Mouse (Mus musculus) layer of hippocampus, adult 9-11 months (tissue): ENCODE results near the gene Socs3.
A peak's percentile ranks its signal among the peaks of the same experiment; 100 is the strongest.

Experiments
- DNase-seq: peaks from one replicate; pipeline ENCODE4 v3.0.0; 2022

Socs3 gene

DNA sequence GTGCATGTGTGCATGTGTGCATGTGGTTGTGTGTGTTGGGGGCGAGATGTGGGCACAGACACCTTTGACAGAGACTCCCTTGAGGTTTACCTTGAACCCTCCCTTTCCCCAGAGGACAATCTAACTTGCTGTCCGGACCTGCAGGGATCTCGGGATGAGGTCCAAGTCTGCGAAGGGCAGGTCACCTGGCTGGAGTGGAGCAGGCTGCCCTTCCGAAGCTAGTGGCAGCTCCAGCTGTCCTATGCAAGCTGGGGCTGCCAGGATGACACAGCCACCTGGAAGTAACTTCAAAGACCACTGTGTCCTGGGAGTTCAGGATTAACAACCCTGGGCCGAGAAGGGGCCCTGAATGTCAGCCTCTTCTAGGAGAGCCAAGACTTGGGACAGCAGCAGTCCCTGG lies 18.5 kb downstream of the Socs3 start:
- DNase-seq, result no peak

DNA sequence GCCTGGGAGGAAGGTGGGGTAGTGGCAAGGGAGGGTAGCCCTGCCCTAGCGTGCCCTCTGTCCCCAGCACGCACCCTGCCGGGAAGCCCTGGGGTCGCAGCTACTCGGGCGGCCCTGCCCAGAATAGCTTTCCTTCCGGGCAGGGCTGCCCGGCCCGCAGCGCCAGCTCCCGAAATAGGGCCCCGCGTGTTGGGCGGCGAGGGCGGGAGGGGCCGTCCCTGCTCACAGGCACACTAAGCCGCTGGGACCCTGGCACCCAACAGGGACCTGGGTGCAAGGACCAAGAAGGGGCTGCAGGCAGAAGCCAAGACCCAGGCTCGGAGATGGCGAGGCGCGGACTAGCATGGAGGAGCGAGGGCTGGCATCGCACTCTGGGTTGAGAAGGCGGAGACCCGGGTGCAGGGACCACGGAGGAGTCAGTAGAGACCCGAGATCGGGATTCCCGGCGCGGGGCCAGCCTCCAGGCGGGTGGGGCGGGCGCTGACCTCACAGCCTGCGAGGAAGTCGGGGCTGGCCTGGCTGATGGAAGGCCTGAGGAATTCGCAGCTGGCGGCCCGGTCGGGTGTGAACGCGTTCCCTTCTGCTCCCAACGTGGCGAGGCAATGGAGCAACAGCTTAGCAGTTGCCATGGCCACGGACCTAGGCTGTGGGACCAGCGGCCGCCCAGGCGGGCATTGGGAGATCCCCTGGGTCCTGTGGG lies 20.3 kb downstream of the Socs3 start:
- DNase-seq, result peak; percentile 19

DNA sequence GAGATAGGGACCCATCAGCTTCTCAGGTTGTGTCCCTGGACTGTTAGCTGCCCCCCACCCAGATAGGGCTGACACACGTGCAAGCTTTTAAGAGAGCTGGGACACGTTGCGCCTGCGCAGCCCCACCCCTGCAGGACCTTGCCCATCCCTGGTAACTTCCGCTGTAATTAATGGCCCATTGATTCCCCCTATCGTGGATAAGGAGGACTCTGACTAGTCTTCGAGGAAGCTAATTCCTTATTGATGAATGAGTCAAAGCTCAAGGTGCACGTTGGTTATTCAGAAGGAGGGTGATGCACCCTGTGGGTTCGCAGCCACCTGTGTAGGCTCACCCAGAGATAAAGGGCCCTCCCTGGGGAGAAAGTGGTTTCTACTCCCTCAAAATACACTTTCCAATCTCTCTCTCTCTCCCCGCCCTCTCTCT lies 22.8 kb downstream of the Socs3 start:
- no peak for DNase-seq

DNA sequence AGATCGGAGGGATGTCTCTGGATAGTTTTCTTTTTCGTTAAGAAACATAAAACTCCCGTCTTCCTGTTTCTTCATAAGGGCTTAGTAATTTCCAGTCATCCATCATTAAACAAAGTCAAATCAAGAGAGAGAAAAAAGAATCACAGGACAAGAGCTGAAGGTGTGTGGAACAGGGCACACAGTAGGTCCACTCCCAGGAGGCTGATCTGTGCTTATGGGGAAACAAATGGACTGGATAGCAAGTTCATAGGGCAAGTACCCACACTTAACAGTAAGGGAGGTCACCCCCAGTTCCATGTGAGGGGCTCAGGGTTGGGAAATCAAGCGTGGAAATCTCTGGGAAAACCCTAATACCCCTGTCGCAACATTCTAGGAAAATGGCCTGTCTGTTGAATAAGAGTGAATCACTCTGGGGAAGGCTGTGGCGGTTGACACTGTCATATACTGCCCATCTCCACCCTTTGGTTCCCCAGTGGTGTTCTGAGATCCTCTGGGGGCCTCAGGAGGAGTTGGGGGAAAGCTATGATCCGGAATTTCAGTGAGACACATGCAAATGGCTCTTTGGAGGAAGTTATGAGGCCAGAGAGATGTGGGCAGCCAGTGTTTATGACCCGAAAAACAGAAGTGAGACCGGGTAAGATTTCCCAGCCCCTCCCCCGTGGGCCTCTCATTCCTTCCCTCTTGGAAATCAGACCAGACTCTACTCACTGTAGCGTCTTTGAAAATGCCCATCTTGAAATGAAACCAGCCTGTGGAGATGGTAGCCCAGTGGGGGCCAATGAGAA lies 23.5 kb downstream of the Socs3 start:
- peak; percentile 57 for DNase-seq

DNA sequence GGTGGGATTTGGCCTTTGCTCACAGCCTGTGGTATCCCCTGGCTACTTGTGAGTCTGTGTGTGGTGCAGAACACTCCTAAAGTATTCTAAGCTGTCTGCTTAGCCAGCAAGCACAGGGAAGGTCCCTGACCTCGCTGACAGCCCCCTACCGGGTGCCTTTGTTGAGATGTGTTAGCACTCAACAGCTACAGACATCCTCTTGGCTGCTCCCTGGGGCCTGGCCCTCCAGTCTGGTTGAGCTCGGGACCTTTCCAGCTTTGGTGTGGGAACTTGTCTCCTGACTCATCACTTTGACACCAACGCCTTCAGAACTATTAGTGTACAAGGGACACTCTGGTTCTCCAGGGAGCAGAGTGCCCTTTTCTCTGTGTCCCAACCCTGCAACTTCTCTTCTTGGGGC lies 28.0 kb downstream of the Socs3 start:
- DNase-seq, result no peak

DNA sequence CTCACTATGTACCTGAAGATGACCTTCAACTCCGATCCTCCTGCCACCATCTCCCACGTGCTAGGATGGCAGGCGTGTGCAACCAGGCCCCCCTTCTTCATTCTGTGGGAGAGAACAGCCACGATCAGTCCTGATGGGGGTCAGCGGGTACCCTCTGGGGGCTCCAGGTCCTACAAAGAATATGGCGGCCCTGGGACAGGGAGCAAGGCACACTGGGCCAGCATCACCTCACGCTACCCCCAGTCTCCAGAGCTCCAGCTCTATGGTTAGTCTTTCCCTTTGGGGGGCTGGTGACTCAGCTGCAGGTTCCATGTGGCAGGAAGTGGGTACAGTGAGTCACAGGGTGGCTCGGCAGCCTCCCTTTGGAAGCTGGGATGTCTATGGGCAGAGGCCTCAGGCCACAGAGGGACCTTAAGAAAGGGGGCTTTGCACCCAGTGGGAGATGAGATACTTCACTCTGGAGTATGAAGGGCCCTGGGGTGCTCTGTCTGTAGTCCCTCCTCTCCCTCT lies 28.5 kb downstream of the Socs3 start:
- DNase-seq, result no peak

DNA sequence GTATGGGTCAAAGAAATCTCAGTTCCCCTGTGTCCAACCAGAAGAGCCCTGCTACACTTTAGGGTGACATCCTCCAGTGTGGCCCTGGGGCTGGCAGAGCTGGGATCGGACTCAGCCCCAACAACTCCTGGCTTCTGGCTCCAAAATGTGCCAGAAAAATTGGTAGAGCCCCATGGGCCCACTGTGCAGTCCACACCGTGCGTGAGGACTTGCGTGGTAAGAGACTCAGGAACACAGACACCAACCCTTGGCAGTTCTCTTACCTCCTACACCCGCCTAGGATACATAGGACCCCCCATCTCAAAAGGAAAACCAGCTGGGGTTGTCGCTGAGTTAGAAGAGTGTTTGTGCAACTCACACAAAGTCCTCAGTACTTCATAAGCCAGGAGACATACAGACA lies 29.0 kb downstream of the Socs3 start:
- no peak for DNase-seq

DNA sequence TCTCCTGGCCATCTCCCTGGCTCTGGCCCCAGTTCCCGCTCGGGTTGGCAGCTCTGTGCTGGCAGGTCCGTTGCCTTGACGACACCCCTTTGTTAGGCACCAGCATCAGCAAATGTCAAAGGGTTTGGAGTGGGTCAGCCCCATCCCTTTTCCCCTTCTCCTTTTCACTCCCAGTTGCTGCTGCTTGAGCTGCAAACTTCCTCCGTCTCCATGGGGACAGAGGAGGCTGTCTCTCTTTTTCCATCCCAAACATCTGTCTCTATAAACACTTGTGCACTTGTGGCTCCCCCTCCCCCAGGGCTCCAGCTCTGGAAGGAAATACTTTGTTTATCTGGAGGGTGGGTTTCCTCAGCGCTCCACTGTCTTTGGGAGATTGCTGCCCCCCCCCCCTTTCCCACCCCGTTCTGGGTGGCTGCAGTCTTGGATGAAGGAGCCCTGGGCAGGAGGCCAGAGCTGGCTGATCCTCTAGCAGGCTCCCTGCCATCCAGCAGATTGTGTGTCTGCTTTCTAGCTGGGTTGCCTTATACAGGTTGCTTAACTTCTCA lies 30.0 kb downstream of the Socs3 start:
- DNase-seq, result peak; percentile 73

DNA sequence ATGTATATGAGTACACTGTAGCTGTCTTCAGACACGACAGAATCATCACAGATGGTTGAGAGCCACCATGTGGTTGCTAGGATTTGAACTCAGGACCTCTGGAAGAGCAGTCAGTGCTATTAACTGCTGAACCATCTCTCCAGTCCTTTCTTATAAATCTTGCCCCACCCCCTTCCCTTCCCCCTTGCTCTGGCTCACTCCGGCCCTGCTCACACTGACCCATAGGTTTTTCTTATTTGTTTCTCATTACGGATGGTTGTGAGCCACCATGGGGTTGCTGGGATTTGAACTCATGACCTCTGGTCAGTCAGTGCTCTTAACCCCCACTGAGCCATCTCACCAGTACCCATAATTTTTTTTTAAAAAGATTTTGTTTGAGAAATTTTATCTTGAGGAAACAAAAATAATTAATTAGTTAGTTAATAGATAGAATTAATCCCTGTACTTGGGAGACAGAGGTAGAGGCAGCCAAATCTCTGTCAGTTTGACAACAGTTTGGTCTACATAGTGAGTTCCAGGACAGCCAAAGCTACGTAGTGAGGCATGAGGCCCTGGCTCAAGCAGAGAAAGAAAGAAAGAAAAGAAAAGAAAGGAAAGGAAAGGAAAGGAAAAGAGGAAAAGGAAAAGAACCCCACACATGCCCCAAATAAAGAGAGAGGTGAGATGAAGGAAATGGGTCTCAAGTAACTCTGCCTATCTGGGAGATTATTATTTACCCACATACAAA lies 30.7 kb downstream of the Socs3 start:
- no peak for DNase-seq

DNA sequence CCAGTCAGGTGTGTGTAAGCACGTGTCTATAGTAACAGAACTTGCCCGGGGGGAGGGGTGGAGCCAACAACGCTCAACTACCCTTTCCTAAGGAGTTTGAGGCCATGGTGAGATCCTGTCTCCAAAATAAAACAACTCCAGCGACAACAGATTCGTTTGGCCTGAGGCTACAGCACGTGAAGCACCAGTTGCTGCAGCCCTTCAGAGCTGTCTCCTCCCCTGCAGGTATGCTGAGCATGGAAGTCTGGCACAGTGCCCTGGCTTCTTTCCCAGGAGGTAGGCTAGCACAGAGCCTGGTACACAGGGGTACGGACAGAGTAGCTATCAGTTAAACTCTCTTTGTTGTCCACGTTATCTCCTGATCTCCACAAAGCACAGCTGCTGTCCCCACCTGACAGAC lies 33.6 kb downstream of the Socs3 start:
- no peak for DNase-seq

DNA sequence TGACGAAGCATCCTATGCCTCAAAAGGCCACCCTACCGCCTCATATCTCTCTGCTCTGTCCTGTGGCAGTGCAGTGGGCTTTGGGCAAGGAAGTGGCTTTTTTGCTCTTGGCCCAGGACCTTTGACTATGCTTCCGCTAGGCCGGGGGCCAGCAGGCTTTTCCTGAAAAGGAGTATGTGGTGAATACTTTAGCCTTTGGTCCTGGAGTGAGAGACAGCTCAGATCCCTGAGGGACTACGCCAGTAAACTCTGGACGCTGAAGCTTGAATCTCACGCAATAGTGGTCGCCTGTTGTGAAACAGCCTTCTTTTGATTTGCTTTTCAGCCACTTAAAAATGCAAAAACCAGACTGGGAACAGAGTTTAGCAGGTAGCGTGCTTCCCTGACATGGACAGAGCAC lies 34.2 kb downstream of the Socs3 start:
- no peak for DNase-seq

DNA sequence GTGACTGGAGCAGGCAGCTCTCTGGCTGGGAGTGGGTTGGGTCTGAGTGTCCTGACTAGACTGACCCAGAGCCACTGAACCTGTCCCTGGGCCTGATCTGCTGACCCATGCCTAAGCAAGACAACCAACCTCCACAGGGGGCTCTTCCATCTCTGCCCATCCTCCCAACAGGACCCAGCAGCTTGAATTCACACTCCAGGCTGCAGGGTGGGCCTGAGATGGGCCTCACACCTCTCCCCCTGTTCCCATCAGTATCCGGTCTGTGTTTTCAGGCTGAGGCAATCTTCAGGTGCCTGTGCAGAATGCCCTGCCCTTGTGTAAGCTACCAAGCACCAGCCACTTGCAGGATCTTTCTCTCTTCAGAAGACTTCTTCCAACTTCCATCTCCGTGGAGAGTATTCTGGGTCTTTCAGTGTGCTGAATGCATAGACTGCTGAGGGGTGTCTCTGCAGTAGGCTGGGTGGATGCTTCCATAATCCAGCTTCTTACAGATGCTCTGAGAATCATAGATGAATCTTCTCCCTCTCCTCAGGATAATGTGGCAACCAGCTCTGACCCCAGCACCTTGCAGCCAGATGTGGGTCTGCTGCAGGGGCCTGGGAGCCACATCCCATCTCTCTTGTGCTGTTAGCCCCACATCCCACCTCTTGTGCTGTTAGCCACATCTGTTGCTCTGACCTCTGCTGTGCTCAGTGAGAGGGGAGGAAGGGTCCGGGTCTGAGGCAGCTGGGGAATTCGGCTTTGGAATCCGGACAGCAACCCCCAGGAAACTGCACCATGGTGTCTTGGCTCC lies 35.1 kb downstream of the Socs3 start:
- no peak for DNase-seq

DNA sequence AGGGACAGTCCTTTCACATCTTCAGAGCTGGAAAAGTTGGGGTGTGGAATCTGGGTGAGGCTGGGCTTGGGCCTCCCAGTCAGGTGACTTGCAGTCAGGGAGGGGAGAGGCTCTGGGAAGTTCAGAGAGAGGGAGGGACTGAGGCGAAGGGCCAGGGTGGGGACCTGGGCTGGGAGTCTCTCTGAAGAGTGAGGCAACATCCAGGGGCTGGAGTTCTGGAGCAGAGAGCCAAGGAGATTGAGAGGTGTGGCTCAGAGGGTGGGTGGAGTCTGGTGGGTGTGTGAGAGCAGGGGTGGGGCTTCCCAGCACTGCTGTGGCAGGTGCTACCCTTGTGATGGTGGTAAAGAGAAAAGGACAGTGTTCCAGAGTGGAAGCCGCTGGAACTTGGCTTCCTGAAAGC lies 35.7 kb downstream of the Socs3 start:
- no peak for DNase-seq

DNA sequence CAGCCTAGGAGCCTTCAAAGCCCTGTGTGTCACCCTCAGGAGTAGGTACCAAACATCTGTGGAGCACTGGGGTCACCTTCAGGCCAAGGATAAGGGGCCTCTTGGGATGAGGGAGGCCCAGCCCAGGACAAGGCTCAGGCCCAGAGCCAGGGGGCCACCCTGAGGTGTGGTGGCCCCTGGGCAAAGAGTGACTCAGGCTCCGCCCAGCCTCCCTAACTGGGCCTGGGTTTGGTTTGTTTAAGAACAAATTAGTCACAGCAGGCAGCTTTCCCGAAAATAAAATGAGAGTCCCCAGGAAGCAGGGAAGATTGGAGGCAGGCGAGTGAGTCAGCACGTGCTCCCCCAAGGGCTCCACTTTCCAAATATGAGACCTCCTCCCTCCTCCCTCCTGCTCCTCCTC lies 37.7 kb downstream of the Socs3 start:
- peak; percentile 56 for DNase-seq

DNA sequence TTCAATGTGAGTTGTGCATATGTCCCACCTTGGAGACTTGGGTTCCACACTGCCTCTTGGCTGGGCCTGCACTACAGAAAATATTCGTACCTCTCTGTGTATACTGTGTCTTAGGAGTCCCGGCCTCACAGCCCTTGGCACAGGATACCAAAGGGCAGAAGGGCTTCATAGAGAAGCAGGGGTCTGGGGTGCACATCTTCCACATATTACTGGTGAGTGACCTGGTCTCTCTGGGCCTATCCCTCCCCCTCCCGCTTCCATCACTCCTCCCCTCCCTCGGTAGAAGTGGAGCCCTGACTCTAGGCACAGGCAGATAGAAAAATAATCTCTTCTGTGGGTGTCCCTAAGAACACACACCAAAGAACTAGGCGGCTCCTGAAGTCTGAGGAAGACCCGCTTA lies 38.3 kb downstream of the Socs3 start:
- no peak for DNase-seq

DNA sequence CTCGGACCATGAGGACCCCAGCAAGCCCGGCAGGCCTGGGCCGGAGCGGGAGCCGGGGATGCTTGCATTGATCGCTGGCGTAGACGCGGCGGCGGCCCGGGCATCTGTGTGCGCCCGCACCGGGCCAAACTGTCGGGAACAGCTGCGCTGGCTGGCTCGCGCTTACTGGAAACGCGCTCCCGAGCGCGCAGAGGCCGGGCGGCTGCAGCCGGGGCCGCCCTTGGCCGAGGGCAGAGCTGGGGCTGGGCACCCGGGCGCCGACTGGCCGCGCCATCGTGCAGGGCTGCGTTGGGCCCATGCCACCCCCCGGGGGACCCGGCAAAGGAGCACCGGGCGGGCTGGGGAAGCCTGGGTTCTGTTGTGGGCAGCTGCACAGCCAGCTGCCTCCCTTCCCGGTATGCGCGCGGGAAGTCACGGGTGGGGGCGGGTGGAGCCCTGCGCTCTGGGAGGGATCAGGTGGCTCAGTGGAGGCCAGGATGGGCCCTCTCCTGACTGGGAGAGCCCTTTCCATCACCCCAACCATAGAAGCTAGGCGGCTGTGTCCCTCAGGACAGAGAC lies 39.0 kb downstream of the Socs3 start:
- peak; percentile 47 for DNase-seq

DNA sequence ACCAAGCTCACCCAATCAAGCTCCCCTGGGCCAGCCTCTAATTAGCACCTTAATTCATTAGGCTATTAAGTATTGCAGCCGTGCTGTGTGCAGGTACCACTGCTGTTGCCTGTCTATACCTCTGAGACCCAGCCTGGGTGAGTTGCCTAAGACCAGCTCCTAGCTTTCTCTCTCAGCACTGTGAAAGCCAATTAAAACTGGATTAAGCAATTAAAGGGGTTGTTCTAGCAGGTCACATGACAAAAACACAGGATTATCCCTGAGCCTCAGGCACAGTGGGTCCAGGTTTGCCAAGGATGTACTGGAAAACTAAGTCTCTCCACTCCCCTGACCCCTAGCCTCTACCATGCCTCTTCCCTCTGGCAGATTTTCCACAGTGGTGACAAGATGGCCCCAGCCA lies 44.3 kb downstream of the Socs3 start:
- DNase-seq, result no peak

DNA sequence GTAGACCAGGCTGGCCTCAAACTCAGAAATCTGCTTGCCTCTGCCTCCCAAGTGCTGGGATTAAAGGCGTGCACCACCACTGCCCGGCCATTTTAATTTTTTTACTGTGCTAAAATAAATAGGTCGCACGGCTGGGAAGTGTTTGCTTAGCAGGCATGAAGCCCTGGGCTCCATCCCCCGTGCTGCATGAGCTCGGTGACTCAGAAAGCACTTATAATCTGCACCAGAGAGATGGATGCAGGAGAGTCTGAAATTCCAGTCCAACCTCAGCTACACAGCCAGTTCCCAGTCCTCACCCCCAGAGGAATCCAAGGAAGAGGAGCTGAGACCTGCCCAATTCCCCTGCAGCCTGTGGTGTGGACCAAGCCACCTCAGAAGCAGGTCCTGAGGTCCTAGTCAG lies 45.4 kb downstream of the Socs3 start:
- no peak for DNase-seq

DNA sequence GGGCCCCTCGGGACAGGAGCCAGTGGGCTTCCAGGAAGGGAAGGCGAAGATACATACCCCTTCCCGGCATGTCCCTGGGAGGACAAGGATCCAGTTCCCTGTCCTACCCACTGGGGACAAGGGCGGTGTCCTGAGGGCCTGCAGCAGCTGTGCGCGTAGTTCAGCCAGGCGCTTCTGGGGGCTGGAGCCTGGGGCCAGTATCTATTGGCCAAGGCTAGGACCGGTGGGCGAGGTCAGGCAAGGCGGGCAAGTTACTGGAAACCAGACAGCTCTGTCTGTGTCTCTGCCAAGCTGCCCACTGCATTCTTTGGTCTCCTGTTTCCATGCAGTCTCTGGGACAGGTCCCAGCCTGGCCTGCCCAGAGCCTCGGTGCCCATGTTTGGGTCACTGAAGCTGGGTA lies 46.6 kb downstream of the Socs3 start:
- no peak for DNase-seq

DNA sequence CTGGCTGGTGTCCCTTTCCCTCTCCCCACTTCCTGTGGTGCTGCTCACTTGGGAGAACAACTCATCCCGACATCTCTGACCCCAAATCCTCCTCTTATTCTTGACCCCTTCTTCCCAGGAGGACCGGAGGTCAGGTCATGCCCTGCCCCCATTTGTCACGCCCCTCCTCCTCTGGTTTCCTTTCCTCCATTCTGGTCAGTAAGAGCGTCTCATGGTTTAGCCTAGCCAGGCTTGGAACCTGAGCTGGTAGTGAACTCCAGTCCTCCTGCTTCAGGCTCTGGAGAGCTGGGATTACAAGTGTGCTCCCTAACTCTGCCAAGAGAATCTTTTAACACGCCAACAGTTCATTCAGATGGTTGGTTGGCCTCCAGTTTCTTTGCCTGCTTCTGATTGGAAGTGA lies 50.6 kb downstream of the Socs3 start:
- no peak for DNase-seq

DNA sequence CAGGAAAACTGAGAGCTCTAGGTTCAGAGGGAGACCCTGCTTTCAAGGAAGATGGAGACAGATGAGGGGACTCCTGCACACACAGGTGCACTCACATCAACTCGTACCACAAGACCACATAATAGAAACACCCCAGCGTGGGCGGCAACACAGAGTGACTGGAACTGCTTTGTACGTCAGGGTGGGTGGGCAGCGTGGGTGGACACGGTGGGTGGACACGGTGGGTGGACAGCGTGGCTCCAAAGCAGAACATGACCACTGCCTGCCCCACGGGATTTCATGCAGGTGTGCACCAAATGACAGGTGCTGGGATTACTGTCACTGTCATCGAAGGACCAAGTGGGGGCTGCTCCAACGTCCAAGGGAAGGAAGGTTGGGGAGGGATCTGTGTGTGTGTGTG lies 51.3 kb downstream of the Socs3 start:
- no peak for DNase-seq
